Mouse (Mus musculus): ENCODE data around the gene March9.
A peak's percentile ranks its signal among the peaks of the same experiment; 100 is the strongest.
"Not testable (repeated sequence)": the region's sequence is repeated elsewhere in the genome, so short reads cannot be mapped to it uniquely, and the experiment has no call there.

Gene March9

GRCm38 (mm10) chr10:127063239-127063872 is 3.4 kb upstream of the March9 start, which contains the start of gene Cdk4:
Gene Cdk4, plus strand, starts transcription at chr10:127063534.
- peak; percentile 99 for DNase-seq (ENCODE audit: low read depth, low spot score)

GRCm38 (mm10) chr10:127062503-127062902 is 2.5 kb upstream of the March9 start:
- no peak for DNase-seq (ENCODE audit: low read depth, low spot score)

GRCm38 (mm10) chr10:127062101-127062500 is 2.1 kb upstream of the March9 start:
- DNase-seq (ENCODE audit: low read depth, low spot score): not testable (repeated sequence)

GRCm38 (mm10) chr10:127061513-127061912 is 1.5 kb upstream of the March9 start:
- DNase-seq (ENCODE audit: low read depth, low spot score): no peak

- no peak for DNase-seq (ENCODE audit: low read depth, low spot score)
Measured at GRCm38 (mm10) chr10:127061085-127061484, 1.1 kb upstream of the March9 start.

- no peak for DNase-seq (ENCODE audit: low read depth, low spot score)
Measured at GRCm38 (mm10) chr10:127059174-127059967, 613 bp downstream of the March9 start.

GRCm38 (mm10) chr10:127058708-127059107 is 1.3 kb downstream of the March9 start:
- no peak for DNase-seq (ENCODE audit: low read depth, low spot score)

- no peak for DNase-seq (ENCODE audit: low read depth, low spot score)
Measured at GRCm38 (mm10) chr10:127058161-127058560, 1.8 kb downstream of the March9 start.

GRCm38 (mm10) chr10:127056490-127056889 is 3.5 kb downstream of the March9 start:
- no peak for DNase-seq (ENCODE audit: low read depth, low spot score)

- no peak for DNase-seq (ENCODE audit: low read depth, low spot score)
Measured at GRCm38 (mm10) chr10:127055406-127055805, 4.6 kb downstream of the March9 start.

- no peak for DNase-seq (ENCODE audit: low read depth, low spot score)
Measured at GRCm38 (mm10) chr10:127054646-127055045, 5.3 kb downstream of the March9 start.

- DNase-seq (ENCODE audit: low read depth, low spot score): no peak
Measured at GRCm38 (mm10) chr10:127050119-127050474, 9.9 kb downstream of the March9 start.

- no peak for DNase-seq (ENCODE audit: low read depth, low spot score)
Measured at GRCm38 (mm10) chr10:127049395-127050118, 10.4 kb downstream of the March9 start.

GRCm38 (mm10) chr10:127048608-127049394 is 11.2 kb downstream of the March9 start:
- DNase-seq (ENCODE audit: low read depth, low spot score): no peak

GRCm38 (mm10) chr10:127047954-127048353 is 12.0 kb downstream of the March9 start, which contains the start of gene Cyp27b1:
Gene Cyp27b1, plus strand, starts transcription at chr10:127048250.
- DNase-seq (ENCODE audit: low read depth, low spot score): no peak

- no peak for DNase-seq (ENCODE audit: low read depth, low spot score)
Measured at GRCm38 (mm10) chr10:127043187-127043586, 16.8 kb downstream of the March9 start.

- no peak for DNase-seq (ENCODE audit: low read depth, low spot score)
Measured at GRCm38 (mm10) chr10:127042468-127043115, 17.4 kb downstream of the March9 start.

GRCm38 (mm10) chr10:127041774-127042338 is 18.1 kb downstream of the March9 start:
- peak; percentile 81 for DNase-seq (ENCODE audit: low read depth, low spot score)

- no peak for DNase-seq (ENCODE audit: low read depth, low spot score)
Measured at GRCm38 (mm10) chr10:127041274-127041766, 18.7 kb downstream of the March9 start, which contains the start of the genes Mettl1 and Eef1akmt3. Gene Mettl1, plus strand, starts transcription at chr10:127041414. Gene Eef1akmt3, minus strand, starts transcription at chr10:127041513.

GRCm38 (mm10) chr10:127040569-127041214 is 19.3 kb downstream of the March9 start:
- DNase-seq (ENCODE audit: low read depth, low spot score): no peak

Data from skeletal muscle tissue, adult 2 months (tissue).